Mouse (Mus musculus): ENCODE measurements at regions not wholly inside any gene's neighbourhood (a gene's known extent, or its start where the extent isn't known, plus 50 kb on each side); places are given as distances from the start of the nearest gene placed in this dataset.

GRCm38 (mm10) chr3:133726831-133727230, 181.9 kb upstream of the Tet2 start:
- Histone ChIP-seq H3K36me3 (no peaks in the 10 kb centered on the region), H3K4me3 (no peak overlapping the region), H3K4me1 (no peaks in the 10 kb centered on the region), H3K4me2 (no peak overlapping the region), H3K9me3 (no peaks in the 10 kb centered on the region), H3K27ac (no peak overlapping the region), H3K9ac (no peak overlapping the region), H3K27me3 (no peaks in the 10 kb centered on the region)
- 88% methylated on average over 6 of the region's 6 CpGs for WGBS
- no peak for ATAC-seq (ENCODE audit: insufficient number of reproducible peaks, low FRiP score, low TSS enrichment, low read depth)

GRCm38 (mm10) chr3:133735603-133736002, 190.7 kb upstream of the Tet2 start:
- H3K4me2 ChIP-seq = no peak overlapping the region
- H3K36me3 ChIP-seq = no peaks in the 10 kb centered on the region
- H3K4me3 ChIP-seq = no peak overlapping the region
- H3K27ac ChIP-seq = no peak overlapping the region
- ATAC-seq (ENCODE audit: insufficient number of reproducible peaks, low FRiP score, low TSS enrichment, low read depth) = no peak
- 51% methylated on average over 1 of the region's 1 CpGs for WGBS
- H3K4me1 ChIP-seq = no peaks in the 10 kb centered on the region
- no peak overlapping the region for H3K9ac ChIP-seq
- H3K9me3 ChIP-seq = no peaks in the 10 kb centered on the region
- H3K27me3 ChIP-seq = no peaks in the 10 kb centered on the region

- no peak overlapping the region for H3K27ac ChIP-seq
- H3K9me3 ChIP-seq = no peaks in the 10 kb centered on the region
- H3K27me3 ChIP-seq = no peaks in the 10 kb centered on the region
- WGBS = 94% methylated on average over 2 of the region's 2 CpGs
- H3K4me1 ChIP-seq = no peaks in the 10 kb centered on the region
- H3K4me2 ChIP-seq = no peak overlapping the region
- no peaks in the 10 kb centered on the region for H3K36me3 ChIP-seq
- H3K4me3 ChIP-seq = no peak overlapping the region
- no peak overlapping the region for H3K9ac ChIP-seq
- ATAC-seq (ENCODE audit: insufficient number of reproducible peaks, low FRiP score, low TSS enrichment, low read depth) = no peak
Observed at GRCm38 (mm10) chr3:133738936-133739335, 194.0 kb upstream of the Tet2 start.

DNA sequence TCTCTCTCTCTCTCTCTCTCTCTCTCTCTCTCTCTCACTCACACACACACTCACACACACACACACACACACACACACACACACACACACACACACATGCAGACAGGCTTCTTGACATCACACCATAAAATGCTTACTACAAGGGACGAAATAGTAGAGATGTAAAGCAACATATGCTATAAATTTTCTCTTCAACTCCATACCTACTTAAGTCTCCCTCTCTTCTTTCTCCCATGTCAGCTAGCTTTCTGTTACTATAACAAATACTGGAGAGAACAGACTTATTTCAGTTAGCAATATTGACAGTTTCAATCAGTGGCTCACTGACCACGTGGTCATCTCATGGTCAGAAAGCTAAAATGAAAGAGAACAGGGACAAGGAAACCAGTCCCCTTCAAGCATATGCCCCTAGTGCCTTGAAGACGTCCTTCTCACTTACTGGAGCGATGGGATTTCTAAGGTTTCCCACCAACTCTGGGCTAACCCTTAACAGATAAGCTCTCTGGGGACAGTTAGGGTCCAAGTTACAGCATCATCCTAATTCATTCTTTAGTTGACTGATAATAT, 199.7 kb upstream of the Tet2 start:
- Histone ChIP-seq H3K4me2 (no peak overlapping the region), H3K36me3 (no peaks in the 10 kb centered on the region), H3K27me3 (no peaks in the 10 kb centered on the region), H3K27ac (no peak overlapping the region), H3K4me1 (no peaks in the 10 kb centered on the region), H3K9me3 (no peaks in the 10 kb centered on the region), H3K9ac (no peak overlapping the region), H3K4me3 (no peak overlapping the region)
- ATAC-seq (ENCODE audit: insufficient number of reproducible peaks, low FRiP score, low TSS enrichment, low read depth) = no peak
- WGBS = 53% methylated on average over 4 of the region's 4 CpGs

GRCm38 (mm10) chr3:133748756-133749737, 204.1 kb upstream of the Tet2 start:
- WGBS = 78% methylated on average over 10 of the region's 10 CpGs
- no peak for ATAC-seq (ENCODE audit: insufficient number of reproducible peaks, low FRiP score, low TSS enrichment, low read depth)
- Histone ChIP-seq H3K4me1 (peaks cover 5% of the 10 kb centered on the region; the same call in 1 of the 2 replicates), H3K27me3 (no peaks in the 10 kb centered on the region), H3K4me2 (no peak overlapping the region), H3K27ac (no peak overlapping the region), H3K9me3 (no peaks in the 10 kb centered on the region), H3K36me3 (no peaks in the 10 kb centered on the region), H3K9ac (no peak overlapping the region), H3K4me3 (no peak overlapping the region)

DNA sequence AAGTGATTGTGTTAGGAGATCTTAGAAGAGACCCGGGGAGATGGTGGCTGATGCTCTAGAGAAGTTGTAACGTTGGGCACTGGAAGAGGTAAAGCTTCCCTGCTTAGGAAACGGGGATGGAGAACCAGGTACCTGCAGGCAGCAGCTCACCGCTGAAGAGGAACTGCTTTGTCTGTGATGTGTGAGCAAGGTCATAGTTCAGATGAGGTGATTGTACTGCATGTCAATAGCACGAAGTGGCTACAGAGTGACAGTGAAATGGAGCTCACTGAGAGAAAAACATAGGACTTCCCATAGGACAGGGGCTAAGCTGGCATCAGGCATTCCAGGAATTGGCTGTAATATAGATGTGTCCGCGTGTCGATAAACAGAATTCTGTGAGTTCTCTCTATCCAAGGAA, 205.1 kb upstream of the Tet2 start:
- no peaks in the 10 kb centered on the region for H3K9me3 ChIP-seq
- no peak overlapping the region for H3K9ac ChIP-seq
- no peak overlapping the region for H3K4me3 ChIP-seq
- no peak overlapping the region for H3K4me2 ChIP-seq
- H3K27ac ChIP-seq = no peak overlapping the region
- WGBS = 83% methylated on average over 8 of the region's 8 CpGs
- H3K36me3 ChIP-seq = no peaks in the 10 kb centered on the region
- H3K4me1 ChIP-seq = peaks cover 15% of the 10 kb centered on the region
- no peaks in the 10 kb centered on the region for H3K27me3 ChIP-seq
- no peak for ATAC-seq (ENCODE audit: insufficient number of reproducible peaks, low FRiP score, low TSS enrichment, low read depth)

DNA sequence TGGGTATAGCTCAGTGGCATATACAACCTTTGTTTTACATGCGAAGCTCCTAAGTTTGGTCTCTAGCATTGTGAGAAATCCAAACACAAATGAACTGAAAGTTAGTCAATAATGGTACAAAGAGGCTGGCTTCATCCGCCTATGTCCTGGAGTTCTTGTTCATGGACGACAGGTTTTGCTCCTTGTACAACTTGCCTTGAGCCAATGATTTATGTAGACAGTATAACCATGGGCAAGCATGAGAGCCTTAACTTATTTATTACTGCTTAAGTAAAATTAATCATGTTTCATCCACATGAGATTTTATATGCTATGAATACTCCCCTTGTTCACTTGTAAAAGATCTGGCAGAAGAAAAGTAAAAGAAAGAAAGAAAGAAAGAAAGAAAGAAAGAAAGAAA, 205.7 kb upstream of the Tet2 start:
- H3K27ac ChIP-seq = no peak overlapping the region
- H3K36me3 ChIP-seq = no peaks in the 10 kb centered on the region
- no peak overlapping the region for H3K4me2 ChIP-seq
- H3K9ac ChIP-seq = no peak overlapping the region
- 70% methylated on average over 3 of the region's 3 CpGs for WGBS
- H3K4me3 ChIP-seq = no peak overlapping the region
- no peak for ATAC-seq (ENCODE audit: insufficient number of reproducible peaks, low FRiP score, low TSS enrichment, low read depth)
- no peaks in the 10 kb centered on the region for H3K27me3 ChIP-seq
- H3K9me3 ChIP-seq = no peaks in the 10 kb centered on the region
- H3K4me1 ChIP-seq = peaks cover 16% of the 10 kb centered on the region

DNA sequence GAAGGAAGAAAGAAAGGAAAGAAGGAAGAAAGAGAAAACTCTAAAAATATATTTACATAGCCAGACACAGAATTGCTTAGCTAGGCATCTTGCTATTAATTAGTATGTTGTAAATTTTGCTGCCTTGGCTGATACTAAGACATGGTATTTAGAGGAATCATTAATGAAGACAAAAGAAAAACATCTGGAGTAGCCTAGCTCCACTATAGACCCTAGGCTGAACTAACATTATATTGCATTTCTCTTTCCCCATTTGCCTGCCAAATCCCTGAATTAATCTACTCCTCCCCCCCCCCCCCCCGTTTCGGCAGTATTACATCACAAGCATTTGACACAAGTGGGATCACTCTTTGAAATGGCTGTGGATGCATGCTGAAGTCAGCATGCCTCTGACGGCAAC, 206.1 kb upstream of the Tet2 start:
- no peak for ATAC-seq (ENCODE audit: insufficient number of reproducible peaks, low FRiP score, low TSS enrichment, low read depth)
- no peak overlapping the region for H3K4me2 ChIP-seq

GRCm38 (mm10) chr3:133751565-133751964, 206.6 kb upstream of the Tet2 start:
- no peaks in the 10 kb centered on the region for H3K36me3 ChIP-seq
- H3K4me3 ChIP-seq = no peak overlapping the region
- no peaks in the 10 kb centered on the region for H3K27me3 ChIP-seq
- no peak overlapping the region for H3K4me2 ChIP-seq
- 25% methylated on average over 4 of the region's 4 CpGs for WGBS
- H3K9ac ChIP-seq = no peak overlapping the region
- peaks cover 16% of the 10 kb centered on the region for H3K4me1 ChIP-seq
- no peaks in the 10 kb centered on the region for H3K9me3 ChIP-seq
- ATAC-seq (ENCODE audit: insufficient number of reproducible peaks, low FRiP score, low TSS enrichment, low read depth) = no peak
- H3K27ac ChIP-seq = no peak overlapping the region

More for the DNA sequence above, 206.1 kb upstream of the Tet2 start:
- no peaks in the 10 kb centered on the region for H3K9me3 ChIP-seq
- no peak overlapping the region for H3K4me3 ChIP-seq
- H3K27me3 ChIP-seq = no peaks in the 10 kb centered on the region
- WGBS = 23% methylated on average over 3 of the region's 3 CpGs
- no peak overlapping the region for H3K9ac ChIP-seq
- peaks cover 16% of the 10 kb centered on the region for H3K4me1 ChIP-seq
- H3K27ac ChIP-seq = no peak overlapping the region
- H3K36me3 ChIP-seq = no peaks in the 10 kb centered on the region

- ATAC-seq (ENCODE audit: insufficient number of reproducible peaks, low FRiP score, low TSS enrichment, low read depth) = no peak
- Histone ChIP-seq H3K27me3 (no peaks in the 10 kb centered on the region), H3K4me1 (peaks cover 16% of the 10 kb centered on the region), H3K9me3 (no peaks in the 10 kb centered on the region), H3K4me2 (no peak overlapping the region), H3K4me3 (no peak overlapping the region), H3K9ac (no peak overlapping the region), H3K36me3 (no peaks in the 10 kb centered on the region), H3K27ac (no peak overlapping the region)
- 58% methylated on average over 3 of the region's 3 CpGs for WGBS
Observed at GRCm38 (mm10) chr3:133753041-133753440, 208.1 kb upstream of the Tet2 start.

DNA sequence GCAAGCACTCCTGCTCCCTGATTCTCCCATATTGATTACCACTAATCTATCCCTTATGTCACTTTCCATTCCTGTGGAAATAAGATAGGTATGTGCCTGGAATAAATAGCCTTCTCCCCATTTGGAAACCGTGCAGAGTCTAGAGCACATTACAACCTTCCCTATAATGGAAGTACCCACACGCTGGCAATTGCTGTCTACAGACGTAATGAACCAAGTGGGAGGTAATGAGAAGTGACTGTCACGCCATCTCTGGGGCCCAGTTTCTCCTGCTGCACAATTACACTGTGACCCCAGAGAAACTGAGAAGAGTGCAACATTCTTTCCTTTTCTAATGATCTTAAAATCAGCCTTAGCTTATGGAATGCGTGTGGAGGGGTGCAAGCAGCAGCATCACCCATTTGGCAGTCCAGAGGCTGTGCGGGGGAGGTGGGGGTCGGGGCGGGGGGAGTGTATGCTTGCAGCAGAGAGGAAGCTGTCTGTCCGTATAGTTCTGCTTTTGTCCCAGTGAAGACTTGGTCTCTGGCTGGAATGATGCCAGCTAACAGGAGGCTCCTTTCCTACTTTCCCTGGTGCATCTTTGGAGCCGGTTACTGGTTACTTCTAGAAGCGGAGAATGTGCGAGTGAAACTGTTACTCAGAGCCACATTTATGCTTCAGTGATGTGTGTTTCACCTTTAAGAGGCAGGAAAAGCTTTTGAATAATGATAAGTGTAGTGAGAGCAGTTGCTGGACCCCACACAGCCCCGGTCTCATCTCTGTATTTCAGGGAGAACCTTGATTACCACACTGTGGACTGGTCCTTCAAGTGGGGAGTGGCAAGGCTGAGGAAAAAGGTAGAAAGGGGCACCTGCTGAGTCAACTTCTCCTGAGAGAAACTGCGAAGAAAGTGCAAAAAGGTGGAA, 209.3 kb upstream of the Tet2 start:
- Histone ChIP-seq H3K4me2 (no peak overlapping the region), H3K27me3 (no peaks in the 10 kb centered on the region), H3K4me3 (no peak overlapping the region), H3K36me3 (no peaks in the 10 kb centered on the region), H3K9ac (no peak overlapping the region), H3K9me3 (no peaks in the 10 kb centered on the region), H3K27ac (no peak overlapping the region), H3K4me1 (peaks cover 16% of the 10 kb centered on the region)
- ATAC-seq (ENCODE audit: insufficient number of reproducible peaks, low FRiP score, low TSS enrichment, low read depth) = no peak
- 34% methylated on average over 14 of the region's 14 CpGs for WGBS

DNA sequence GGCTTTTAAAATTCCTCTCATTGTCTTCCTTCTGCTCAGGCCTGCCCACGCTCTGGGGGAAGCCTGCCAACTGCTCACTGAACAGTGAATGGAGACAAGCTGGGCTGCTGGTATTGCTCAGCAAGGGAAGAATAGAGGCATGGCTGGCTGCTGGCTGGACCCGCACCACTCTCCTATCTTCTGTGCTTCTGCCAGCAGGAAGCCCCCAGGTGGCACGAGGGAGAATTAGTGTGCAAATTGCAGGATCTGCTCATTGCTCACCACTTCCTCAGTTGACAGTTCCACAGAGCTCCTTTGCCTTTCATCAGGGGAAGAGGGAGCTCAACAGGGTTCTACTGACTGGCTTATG, 209.9 kb upstream of the Tet2 start:
- ATAC-seq (ENCODE audit: insufficient number of reproducible peaks, low FRiP score, low TSS enrichment, low read depth) = no peak
- H3K4me3 ChIP-seq = no peak overlapping the region

More for the DNA sequence above, 209.9 kb upstream of the Tet2 start:
- H3K4me1 ChIP-seq = peaks cover 16% of the 10 kb centered on the region
- H3K9ac ChIP-seq = no peak overlapping the region
- H3K27ac ChIP-seq = no peak overlapping the region
- 11% methylated on average over 3 of the region's 3 CpGs for WGBS
- no peaks in the 10 kb centered on the region for H3K27me3 ChIP-seq
- no peak overlapping the region for H3K4me2 ChIP-seq
- H3K36me3 ChIP-seq = no peaks in the 10 kb centered on the region
- no peaks in the 10 kb centered on the region for H3K9me3 ChIP-seq
